Mouse (Mus musculus): ENCODE results near the gene Sox11. TPM values are rescaled to one million over a fixed set of nuclear protein-coding genes. Genes with fewer than 3 reads are reported as not detected.

Sox11 gene
- total RNA-seq (2021) = 100 to 1,000 TPM; 194 to 222 TPM

- intact Hi-C loops (cut with DNase I) = loop anchor here (2.0 to 10.0 kb wide), 4 partner anchors 253 to 1091 kb away; no protein-coding TSS in a partner anchor
- DNase-seq = peak; percentile 76
These were observed at the start of gene Sox11 for GRCm38 (mm10) chr12:27341871-27342690. Gene Sox11 (minus strand): TSS chr12:27342574.

DNA sequence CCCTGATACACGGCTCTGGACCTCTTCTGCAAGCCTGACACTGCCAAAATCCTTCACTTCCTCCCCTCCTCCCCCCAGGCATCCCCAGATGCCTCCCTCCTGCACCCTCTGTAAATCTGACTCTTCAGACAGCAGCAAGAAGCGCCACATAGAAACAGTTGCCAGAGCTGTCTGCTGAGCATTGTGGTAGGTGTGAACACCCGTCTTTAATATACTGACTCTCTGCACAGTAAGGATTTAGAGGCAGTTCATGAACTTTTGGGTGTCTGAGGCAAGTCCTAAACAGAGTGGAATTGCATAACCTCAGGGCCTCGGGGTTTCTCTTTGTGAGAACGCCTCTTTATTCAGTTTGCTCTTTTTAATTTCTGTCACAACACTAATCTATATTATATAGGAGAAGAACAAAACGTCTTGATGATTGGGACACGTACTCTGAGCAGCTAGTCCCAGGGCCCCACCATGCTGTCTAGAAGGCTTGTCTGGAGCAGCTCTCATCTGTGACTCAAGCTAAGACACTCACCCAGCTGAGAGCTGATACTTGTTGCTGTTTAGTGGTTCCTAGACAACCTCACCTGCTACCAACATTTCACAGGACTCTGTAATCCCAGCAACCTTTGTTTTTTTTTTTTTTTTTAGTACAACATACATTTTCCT is 49.4 kb upstream of the Sox11 start:
- intact Hi-C loops (cut with DNase I) = no loop called here
- DNase-seq = no peak

DNA sequence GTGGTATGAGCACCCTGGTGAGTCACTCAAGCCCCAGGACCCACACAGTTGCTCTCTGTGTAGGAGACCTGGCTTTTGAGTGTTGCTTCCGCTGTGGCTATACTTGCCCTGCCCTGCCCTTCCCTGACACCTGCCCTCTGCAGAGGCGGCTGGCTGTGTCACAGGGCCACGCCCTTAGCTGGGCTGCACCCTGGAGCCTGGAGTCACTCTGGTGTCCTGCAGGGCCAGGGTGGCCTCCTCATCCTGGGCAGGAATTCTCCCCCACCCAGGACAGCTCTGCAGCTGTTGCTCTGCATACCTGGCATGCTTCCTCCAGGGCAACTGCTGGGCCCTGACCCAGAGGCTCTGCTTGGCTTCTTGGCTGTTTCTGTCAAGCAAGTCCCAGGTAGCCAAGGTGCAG is 48.1 kb upstream of the Sox11 start:
- DNase-seq = no peak
- intact Hi-C loops (cut with DNase I) = no loop called here

DNA sequence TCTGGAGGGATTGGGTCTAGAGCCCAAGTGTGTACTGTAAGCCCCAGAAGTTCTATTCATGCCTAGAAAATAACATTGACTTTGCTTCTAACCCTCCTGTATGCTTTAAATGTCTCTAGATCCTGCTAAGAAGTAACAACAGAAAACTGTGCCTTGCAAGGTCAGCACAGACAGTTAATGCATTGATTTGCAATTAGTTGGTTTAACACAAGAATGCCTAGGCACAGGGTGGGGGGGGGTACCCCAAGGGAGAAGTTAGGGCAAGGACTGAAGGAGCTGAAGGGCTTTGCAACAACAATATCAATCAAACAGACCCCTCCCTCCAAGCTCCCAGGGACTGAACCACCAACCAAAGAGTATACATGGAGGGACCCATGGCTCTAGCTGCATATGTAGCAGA is 47.1 kb upstream of the Sox11 start:
- DNase-seq = no peak
- intact Hi-C loops (cut with DNase I) = no loop called here

- intact Hi-C loops (cut with DNase I) = no loop called here
- DNase-seq = no peak
These were observed 30.1 kb upstream of the Sox11 start for GRCm38 (mm10) chr12:27372505-27372904.

DNA sequence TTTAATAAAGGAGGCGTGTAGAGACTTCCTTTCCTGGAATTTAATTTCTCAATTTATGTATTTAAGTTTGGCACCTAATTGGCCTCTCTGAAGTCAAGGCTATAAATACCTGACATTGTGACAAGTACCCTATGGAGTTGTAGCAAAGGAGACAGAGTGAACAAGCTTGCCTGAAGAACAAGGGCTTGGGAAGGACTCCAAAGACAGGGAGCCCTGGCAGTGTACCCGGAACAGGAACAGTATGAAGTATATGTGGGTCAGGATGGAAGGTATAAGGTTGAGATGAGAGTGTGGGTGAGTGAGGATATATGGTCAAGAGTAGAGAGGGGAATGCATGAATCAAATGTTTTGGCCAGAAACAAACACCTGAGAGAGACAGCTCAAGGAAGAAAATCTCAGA is 28.4 kb upstream of the Sox11 start:
- intact Hi-C loops (cut with DNase I) = no loop called here

DNA sequence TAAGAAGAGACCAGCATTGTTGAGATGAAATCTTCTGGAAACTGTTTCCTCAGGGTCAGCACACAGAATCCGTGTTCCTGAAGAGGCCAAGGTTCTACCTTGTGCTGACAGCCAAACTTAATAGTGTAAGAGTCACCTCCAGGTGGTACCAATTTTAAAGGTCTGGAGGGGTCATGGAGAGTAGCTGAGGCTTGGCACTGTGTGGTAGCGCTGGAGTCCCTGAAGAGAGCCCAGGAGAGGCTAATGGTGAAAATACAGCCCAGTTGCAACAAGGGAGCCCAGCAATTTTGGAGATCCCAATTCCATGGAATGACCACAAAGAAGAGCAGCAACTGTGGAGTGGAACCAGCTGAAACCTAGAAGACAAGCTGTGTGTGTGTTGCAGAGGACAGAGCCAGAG is 25.1 kb upstream of the Sox11 start:
- intact Hi-C loops (cut with DNase I) = no loop called here

More for the DNA sequence above, 28.4 kb upstream of the Sox11 start:
- no peak for DNase-seq

GRCm38 (mm10) chr12:27363840-27364640 is 21.7 kb upstream of the Sox11 start:
- DNase-seq = no peak
- intact Hi-C loops (cut with DNase I) = no loop called here

More for the DNA sequence above, 25.1 kb upstream of the Sox11 start:
- DNase-seq = no peak

GRCm38 (mm10) chr12:27357076-27357637 is 14.8 kb upstream of the Sox11 start:
- DNase-seq = peak; percentile 91
- intact Hi-C loops (cut with DNase I) = no loop called here

GRCm38 (mm10) chr12:27356571-27356970 is 14.2 kb upstream of the Sox11 start:
- intact Hi-C loops (cut with DNase I) = no loop called here
- DNase-seq = no peak

- intact Hi-C loops (cut with DNase I) = loop anchor here (2.0 to 10.0 kb wide), 4 partner anchors 251 to 1089 kb away; no protein-coding TSS in a partner anchor
- peak; percentile 46 for DNase-seq
These were observed 1.4 kb upstream of the Sox11 start for GRCm38 (mm10) chr12:27343606-27344410.

DNA sequence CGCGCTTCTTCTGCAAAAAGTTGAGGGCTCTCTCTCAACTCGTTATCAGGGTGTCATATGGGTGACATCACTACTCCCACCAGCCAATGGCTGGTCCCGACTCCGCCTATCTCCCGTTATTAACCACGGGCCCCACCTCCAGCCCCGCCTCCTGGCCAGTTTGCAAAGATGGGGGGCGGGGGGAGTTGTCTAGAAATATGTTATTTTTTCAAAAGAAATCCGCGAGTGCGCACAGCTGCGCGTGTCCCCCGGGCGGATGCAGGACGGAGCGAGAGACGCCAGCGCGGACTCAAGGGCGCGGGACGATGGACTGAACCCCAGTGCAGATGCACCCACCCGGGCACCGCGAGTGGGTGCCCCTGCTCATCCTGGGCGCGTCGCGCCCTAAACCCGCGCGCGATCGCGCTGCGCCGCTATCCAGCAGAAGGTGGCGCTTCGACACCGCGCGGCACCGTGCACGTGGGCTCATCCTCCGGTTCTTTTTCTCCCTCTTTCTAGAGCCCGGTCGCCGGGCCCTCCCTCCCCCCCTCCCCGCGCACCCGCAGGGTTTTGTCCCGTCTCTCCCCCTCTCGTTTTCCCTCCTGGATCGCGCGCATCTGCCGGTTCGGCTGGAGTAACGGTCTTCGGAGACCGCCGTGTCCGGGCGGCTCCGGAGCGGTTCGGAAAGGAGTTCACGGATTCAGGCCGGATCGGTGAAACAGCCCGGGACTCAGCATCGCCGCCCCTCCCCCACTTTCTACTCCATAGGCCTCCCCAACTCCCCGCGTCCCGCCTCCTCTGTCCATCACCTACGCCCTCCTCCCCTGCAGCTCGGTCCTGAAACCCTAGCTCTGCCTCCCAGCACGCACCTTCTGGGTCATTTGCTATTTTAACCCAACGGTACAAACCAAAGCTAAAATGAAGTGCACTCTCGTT is 574 bp upstream of the Sox11 start:
- peak; percentile 99 for DNase-seq
- intact Hi-C loops (cut with DNase I) = loop anchor here (2.0 to 10.0 kb wide), 4 partner anchors 252 to 1090 kb away; no protein-coding TSS in a partner anchor

- intact Hi-C loops (cut with DNase I) = loop anchor here (10.0 kb wide), 3 partner anchors 254 to 644 kb away; no protein-coding TSS in a partner anchor
- DNase-seq = peak; percentile 65
These were observed 1.1 kb downstream of the Sox11 start for GRCm38 (mm10) chr12:27341130-27341870.

- peak; percentile 52 for DNase-seq
- intact Hi-C loops (cut with DNase I) = loop anchor here (10.0 kb wide), 3 partner anchors 254 to 644 kb away; no protein-coding TSS in a partner anchor
These were observed 1.8 kb downstream of the Sox11 start for GRCm38 (mm10) chr12:27340451-27341035.

DNA sequence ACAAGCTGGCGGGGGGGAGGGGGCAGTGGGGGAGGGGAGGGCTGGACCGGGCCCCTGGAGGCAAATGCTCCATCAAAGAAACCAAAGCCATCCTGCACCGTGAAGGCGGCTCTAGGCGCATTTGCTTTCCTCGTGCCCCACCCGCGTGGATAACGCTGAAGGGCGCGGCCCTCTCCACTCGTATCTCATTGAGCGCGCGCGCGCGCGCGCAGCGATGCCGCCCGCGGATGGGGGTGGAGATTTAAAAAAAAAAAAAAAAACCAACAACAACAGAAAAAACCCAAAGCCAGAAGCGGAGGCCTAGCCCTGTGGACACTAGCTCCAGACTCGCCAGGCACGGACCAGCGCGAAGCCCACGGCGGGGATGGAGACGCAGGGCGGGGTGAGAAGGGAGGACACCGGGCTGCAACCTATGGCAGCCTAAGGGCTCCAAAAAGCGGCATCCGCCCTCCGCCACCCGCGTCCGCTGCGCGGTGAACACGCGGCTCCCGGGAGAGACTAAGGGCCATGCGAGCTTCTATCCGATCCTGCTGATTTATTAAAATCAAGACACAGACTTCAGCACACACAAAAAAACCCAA is 3.1 kb downstream of the Sox11 start:
- intact Hi-C loops (cut with DNase I) = loop anchor here (2.0 to 10.0 kb wide), 6 partner anchors 184 to 806 kb away; no protein-coding TSS in a partner anchor
- peak; percentile 68 for DNase-seq

DNA sequence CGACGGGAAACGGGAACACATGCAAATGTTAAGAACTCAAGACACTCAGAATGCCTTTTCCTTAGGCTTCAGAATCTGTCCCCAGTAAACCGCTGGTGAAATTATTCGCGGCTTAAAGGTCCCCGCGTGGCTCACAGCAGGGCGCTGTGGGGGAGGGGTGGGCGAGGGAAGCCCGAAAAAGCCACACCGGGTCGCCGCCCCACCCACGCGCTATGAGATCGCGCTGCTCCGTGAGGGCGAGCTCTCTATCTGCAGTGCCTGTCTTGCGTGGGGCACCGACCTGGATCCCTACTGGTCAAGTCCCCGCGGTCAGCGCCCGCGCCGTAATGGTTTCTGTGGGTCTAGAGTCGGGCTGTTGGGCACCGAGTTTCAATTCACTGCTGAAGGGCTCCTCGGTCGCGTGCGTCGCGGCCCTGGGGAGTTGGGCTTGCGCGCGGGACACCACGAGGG is 3.6 kb downstream of the Sox11 start:
- intact Hi-C loops (cut with DNase I) = loop anchor here (2.0 to 10.0 kb wide), 6 partner anchors 184 to 806 kb away; no protein-coding TSS in a partner anchor
- peak; percentile 59 for DNase-seq

GRCm38 (mm10) chr12:27338116-27338515 is 4.3 kb downstream of the Sox11 start:
- intact Hi-C loops (cut with DNase I) = loop anchor here (2.0 to 10.0 kb wide), 6 partner anchors 183 to 805 kb away; no protein-coding TSS in a partner anchor
- DNase-seq = no peak
